Mouse (Mus musculus) megakaryocyte-erythroid progenitor cell, adult 5 weeks (primary cell): ENCODE results near the gene Rcbtb2. TPM values are rescaled to one million over a fixed set of nuclear protein-coding genes. Genes with fewer than 3 reads are reported as not detected.

Source experiments
- polyA plus RNA-seq: library from polyadenylated mRNA; stranded (reverse); fragments of >175 nt; gene quantifications from 2 replicates; pipeline ENCODE4 v1.2.3, GENCODE M21; 2012

The Rcbtb2 gene
- 20.1 and 22.9 TPM in 2 replicates for polyA plus RNA-seq

GRCm38 (mm10) chr14:73122923-73123278 is at the start of gene Rcbtb2:
Gene Rcbtb2 (plus strand): TSS chr14:73123037.

GRCm38 (mm10) chr14:73237848-73238321 is 115.0 kb downstream of the Rcbtb2 start, which contains the start of gene Lpar6:
Gene Lpar6 (plus strand): TSS chr14:73237895.

Other genes starting within 250 kb of the Rcbtb2 start
- gene Cysltr2, start 73.9 kb upstream of the Rcbtb2 start, polyA plus RNA-seq: 1.9 and 2.2 TPM in 2 replicates
- gene Lpar6, start 114.9 kb downstream of the Rcbtb2 start, polyA plus RNA-seq: 0.15 and 0.32 TPM in 2 replicates
- 5.1 and 5.6 TPM in 2 replicates for gene Rb1, start 202.8 kb downstream of the Rcbtb2 start, polyA plus RNA-seq